Mouse (Mus musculus): ENCODE measurements around the gene Rnf223.
A peak's percentile ranks its signal among the peaks of the same experiment; 100 is the strongest.
"Not testable (repeated sequence)": the region's sequence is repeated elsewhere in the genome, so short reads cannot be mapped to it uniquely, and the experiment has no call there.

Gene Rnf223

DNA sequence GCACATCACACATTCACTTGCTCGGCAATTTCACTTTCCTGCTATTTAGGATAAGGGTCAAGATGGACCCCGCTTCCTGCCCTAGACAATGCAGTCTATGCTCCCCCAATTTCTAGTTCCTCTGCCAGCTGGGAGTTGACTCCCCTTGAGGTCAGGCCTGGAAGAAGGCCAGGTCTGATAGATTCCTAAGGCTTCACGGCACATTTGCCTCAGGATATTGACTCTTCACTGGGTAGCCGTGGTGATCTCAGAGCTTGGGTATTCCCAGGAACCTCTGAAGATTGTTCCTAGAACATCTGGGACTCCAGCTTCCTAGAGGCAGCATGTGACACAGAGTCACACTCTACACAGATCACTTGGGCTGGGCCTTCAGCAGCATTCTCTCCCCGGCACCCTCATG lies 1.6 kb upstream of the Rnf223 start:
- no peak for DNase-seq (ENCODE audit: inconsistent age in 2 of 2, low spot score in 1 of 2)

DNA sequence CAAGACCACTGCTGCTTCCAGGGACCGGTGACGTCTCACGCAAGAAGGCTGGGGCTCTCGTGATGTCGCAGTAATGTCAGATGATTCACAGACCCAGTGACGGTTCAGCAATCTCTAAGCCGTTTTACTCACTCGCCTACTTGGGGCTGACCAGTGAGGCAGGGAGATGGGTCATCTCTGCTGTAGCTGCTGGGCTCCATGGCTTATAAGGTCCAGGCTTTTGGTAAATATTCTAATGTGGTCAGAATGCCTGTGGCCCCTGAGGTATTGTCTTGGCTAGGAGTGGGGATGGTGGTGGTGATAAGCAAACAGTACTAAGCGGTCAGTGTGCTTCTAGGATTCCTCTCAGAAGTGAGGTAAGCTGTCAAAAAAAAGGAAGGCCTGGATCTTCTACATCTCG lies 627 bp downstream of the Rnf223 start:
- DNase-seq (ENCODE audit: inconsistent age in 2 of 2, low spot score in 1 of 2), result no peak

GRCm38 (mm10) chr4:156133334-156133733 lies 3.0 kb downstream of the Rnf223 start:
- no peak for DNase-seq (ENCODE audit: inconsistent age in 2 of 2, low spot score in 1 of 2)

GRCm38 (mm10) chr4:156133943-156134605 lies 3.8 kb downstream of the Rnf223 start:
- DNase-seq (ENCODE audit: inconsistent age in 2 of 2, low spot score in 1 of 2), result no peak

DNA sequence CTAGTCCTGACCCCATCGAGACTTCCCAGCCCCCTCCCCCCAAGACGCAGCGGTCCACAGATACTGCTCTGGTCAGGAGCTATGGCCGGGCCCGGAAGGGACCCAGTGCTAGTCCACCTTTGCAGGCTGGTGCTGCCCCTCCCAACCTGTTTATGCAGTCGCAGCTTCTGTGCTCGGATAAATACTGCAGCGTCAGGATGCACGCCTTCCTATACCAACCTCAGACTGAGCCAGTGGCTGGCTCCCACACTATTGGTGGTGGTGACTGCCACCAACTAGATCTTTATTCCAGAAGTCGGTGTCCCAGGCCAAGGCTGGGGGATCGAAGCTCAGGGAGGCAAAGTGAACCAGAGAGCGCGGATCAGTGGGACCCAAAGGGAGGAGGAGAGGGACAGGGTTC lies 4.8 kb downstream of the Rnf223 start:
- DNase-seq (ENCODE audit: inconsistent age in 2 of 2, low spot score in 1 of 2), result no peak

- no peak for DNase-seq (ENCODE audit: inconsistent age in 2 of 2, low spot score in 1 of 2)
Observed at GRCm38 (mm10) chr4:156135801-156136200, 5.5 kb downstream of the Rnf223 start.

DNA sequence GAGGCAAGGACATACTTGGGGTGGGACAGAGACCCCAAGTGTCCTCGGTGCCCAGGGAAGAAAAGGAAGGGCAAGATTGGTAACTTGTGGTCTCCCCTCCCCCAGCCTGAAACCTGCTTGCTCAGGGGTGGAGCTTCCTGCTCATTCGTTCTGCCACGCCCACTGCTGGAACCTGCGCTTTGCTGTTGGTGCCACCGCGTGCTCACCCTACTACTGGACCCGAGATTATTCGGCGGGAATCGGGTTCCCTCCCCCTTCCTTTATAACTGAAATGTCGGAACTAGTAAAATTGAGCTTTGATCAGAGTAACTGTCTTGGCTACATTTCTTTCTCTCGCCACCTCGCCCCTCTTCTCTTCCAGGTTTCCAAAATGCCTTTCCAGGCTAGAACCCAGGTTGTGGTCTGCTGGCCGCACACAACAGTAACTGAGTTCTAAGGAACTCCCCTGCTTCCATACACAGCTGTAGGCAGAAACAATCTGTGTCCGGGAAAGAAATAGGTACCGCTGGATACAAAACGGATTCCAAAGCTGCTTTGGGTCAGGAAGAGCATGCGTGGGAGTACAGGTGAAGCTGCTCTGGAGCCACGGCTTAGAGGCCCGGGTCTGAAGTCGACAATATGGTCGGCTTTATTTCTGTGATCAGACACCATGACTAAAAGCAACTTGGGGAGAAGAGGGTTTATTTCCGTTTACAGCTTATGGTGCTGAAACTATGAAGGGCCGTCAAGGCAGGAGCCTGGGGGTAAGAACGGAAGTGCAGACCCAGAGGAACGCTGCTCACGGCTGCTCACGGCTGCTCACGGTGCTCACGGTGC lies 6.2 kb downstream of the Rnf223 start:
- no peak for DNase-seq (ENCODE audit: inconsistent age in 2 of 2, low spot score in 1 of 2)

DNA sequence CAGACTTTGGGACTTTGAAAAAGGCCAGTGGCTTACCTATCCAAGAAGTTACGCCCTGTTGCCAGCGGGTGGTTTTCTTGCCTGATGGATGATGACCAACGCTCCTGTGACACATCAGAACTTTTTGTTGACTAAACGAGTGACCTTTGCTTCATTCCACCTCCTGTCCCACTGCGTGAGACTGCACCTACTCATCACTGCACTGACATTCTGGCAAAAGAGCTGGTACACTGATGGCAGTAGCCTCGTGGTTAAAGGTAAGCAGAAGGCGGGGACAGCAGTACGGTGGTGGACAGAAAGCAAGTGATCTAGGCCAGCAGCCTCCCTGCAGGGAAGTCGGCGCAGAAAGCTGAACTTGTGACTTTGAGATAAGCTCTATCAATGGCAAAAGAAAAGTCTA lies 20.6 kb downstream of the Rnf223 start:
- DNase-seq (ENCODE audit: inconsistent age in 2 of 2, low spot score in 1 of 2), result not testable (repeated sequence)

- DNase-seq (ENCODE audit: inconsistent age in 2 of 2, low spot score in 1 of 2), result peak in 1 of 2 experiments; percentile 10
Observed at GRCm38 (mm10) chr4:156154771-156155170, 24.5 kb downstream of the Rnf223 start.

- peak in 1 of 2 experiments; percentile 12 for DNase-seq (ENCODE audit: inconsistent age in 2 of 2, low spot score in 1 of 2)
Observed at GRCm38 (mm10) chr4:156166477-156166876, 36.2 kb downstream of the Rnf223 start.

DNA sequence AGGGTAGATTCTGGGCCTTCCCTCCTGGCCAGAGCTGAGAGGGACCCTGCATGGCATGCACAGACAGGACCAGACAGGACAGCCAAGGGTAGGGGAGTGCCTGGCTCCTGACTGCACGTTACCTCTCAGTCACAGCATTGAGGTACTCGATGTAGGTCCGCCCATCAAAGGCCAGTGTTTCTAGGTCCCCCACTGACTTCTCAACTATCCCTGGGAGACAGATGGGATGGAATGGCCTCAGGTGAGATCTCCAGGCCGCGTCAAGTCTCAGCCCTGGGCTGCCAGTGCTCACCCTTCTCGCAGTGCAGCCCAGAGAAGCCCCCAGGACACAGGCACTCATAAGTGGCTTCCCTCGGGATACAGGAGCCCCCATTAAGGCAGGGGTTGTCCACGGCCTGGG lies 38.3 kb downstream of the Rnf223 start:
- no peak for DNase-seq (ENCODE audit: inconsistent age in 2 of 2, low spot score in 1 of 2)

GRCm38 (mm10) chr4:156169129-156169528 lies 38.8 kb downstream of the Rnf223 start:
- no peak for DNase-seq (ENCODE audit: inconsistent age in 2 of 2, low spot score in 1 of 2)

DNA sequence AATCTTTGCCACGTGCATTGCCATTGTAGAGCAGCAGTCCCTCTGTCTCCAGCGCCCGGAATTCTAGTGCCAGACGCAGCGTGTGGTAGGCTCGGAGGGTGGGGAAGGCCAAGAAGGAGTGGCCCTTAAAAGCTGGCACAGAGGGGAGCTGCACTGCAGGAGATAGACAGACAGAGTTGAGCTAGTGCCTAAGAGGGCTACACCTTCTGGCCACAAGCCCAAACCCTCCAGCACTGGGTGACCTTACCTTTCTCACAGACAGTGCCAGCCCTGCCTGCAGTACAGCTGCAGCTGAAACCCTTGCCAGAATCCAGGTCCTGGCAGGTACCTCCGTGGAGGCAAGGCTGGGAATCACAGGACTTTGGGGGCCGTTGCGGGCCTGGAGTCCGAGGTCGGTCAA lies 41.5 kb downstream of the Rnf223 start:
- no peak for DNase-seq (ENCODE audit: inconsistent age in 2 of 2, low spot score in 1 of 2)

DNA sequence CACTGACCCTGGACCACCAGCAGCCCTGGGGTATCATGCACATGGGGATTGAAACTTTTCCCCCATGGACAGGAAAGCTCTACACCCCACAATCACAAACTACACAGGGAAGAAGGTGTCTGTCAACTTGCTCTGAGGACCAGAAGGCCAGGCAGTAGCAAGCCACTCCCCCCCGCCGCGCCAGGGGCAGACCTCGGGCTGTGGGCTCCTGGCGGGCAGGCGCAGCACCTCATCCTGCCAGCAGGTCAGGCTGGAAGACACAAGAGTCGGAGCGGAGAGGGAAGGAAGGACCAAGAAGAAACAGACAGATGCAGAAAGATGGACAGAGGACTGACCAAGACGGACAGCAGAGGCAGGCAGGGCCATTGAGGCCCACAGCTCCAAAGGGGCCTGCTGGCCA lies 47.3 kb downstream of the Rnf223 start:
- DNase-seq (ENCODE audit: inconsistent age in 2 of 2, low spot score in 1 of 2), result no peak
